Mouse (Mus musculus): ENCODE results near the gene Ccdc71. TPM values are rescaled to one million over a fixed set of nuclear protein-coding genes. Genes with fewer than 3 reads are reported as not detected.

Ccdc71 gene
- total and polyA plus RNA-seq, 3 experiments, result 14.5 to 33.0 (median 16.1) TPM

DNA sequence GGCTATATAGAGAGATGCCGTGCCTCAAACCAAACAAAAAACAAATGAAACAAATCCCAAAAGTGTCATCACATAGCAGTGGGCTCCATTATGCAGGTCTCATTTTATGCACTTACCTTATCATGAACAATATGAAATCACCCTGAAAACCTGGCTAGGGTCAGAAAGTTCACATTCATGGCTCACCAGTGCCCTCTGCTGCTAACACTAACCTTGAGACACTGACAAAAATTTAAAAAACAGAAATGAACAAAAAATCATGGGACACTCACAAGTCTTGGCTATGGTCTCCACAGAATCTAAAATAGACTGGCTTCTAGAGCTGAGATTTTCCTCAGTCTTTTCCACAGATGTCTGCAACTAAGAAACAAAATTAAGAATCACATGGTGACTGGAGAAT lies 48.1 kb upstream of the Ccdc71 start (continued):
- TF ChIP-seq TBP (conservative IDR thresholded peaks at IDR 0.05; ENCODE audit: low read depth, low read length) (no peak), KAT2A (IDR thresholded peaks at IDR 0.05; ENCODE audit: insufficient replicate concordance, low read length) (no peak), IRF4 (IDR thresholded peaks at IDR 0.05; ENCODE audit: low read depth, low read length) (no peak), JUND (conservative IDR thresholded peaks at IDR 0.05; ENCODE audit: low read depth, low read length) (no peak), SMC3 (IDR thresholded peaks at IDR 0.05; ENCODE audit: low read depth, low read length) (peak; percentile 66), ETS1 (conservative IDR thresholded peaks at IDR 0.05; ENCODE audit: low read depth, low read length) (no peak), CTCF (conservative IDR thresholded peaks at IDR 0.05 in 1 of 2, IDR thresholded peaks at IDR 0.05 in 1 of 2; ENCODE audit: low read depth in 2 of 2, low read length in 2 of 2) (peak in 1 of 2 experiments; percentile 82; a peak in 2 of 4 replicates), NRF1 (IDR thresholded peaks at IDR 0.05; ENCODE audit: low read depth, low read length) (no peak), GABPA (IDR thresholded peaks at IDR 0.05; ENCODE audit: insufficient replicate concordance, low read depth, low read length) (no peak)

DNA sequence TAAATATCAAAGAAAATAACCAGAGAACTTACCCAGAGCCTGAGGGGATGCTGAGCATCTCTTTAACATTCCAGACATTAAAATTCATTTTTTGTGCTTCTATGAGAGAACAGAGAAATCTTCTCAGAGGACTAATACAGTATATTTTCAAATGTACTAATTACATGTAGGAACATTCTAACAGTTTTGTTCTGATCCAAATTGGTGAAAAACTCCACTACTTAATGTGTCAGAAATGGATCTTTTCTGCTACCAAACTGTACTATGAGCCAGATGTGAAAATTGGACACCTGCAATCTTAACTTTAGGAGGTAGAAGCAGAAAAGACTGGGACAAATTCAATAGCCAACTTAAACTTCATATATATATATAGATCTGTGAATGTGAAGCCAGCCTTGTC lies 31.9 kb upstream of the Ccdc71 start, which contains the start of gene Ccdc36:
Gene Ccdc36, minus strand, starts transcription at position 101 of the 400 bp plus-strand sequence.
- Histone ChIP-seq H3K4me2 (ENCODE audit: insufficient read depth, low read depth, poor library complexity, severe bottlenecking) (no peak within 1 kb of the TSS), H3K27ac (ENCODE audit: insufficient read depth, low read depth) (no peak within 1 kb of the TSS), H3K36me3 (replicated peaks in 1 of 2; ENCODE audit: control insufficient read depth in 1 of 2, insufficient read depth in 1 of 2, low read length in 1 of 2) (no peaks in the 10 kb centered on the region), H3K9ac (ENCODE audit: insufficient read depth, low read depth) (no peak within 1 kb of the TSS), H3K4me3 (replicated peaks in 1 of 3; ENCODE audit: low read depth in 2 of 3, low read length in 2 of 3, poor library complexity in 1 of 3) (no peak within 1 kb of the TSS), H3K27me3 (replicated peaks) (no peaks in the 10 kb centered on the region), H3K79me2 (replicated peaks; ENCODE audit: control insufficient read depth, extremely low read depth, insufficient read depth, poor library complexity, severe bottlenecking) (0 out of 2 replicates have a peak, but pooled peaks cover 2% of the 10 kb centered on the region), H3K4me1 (ENCODE audit: control insufficient read depth in 1 of 2, insufficient read depth in 2 of 2) (no peaks in the 10 kb centered on the region), H3K9me3 (replicated peaks; ENCODE audit: low read length) (no peaks in the 10 kb centered on the region)
- in situ Hi-C loops (cut with MboI; ENCODE audit: low pct_ligation_motif_present, low pct_unique_long_range_greater_than_20kb, low sequenced_read_pairs), result no loop called here
- no peak for DNase-seq (ENCODE audit: extremely low read depth)
- TF ChIP-seq JUN (IDR thresholded peaks at IDR 0.05; ENCODE audit: insufficient read depth, low read depth, low read length) (no peak), RCOR1 (conservative IDR thresholded peaks at IDR 0.05; ENCODE audit: low read depth, low read length) (no peak), EP300 (IDR thresholded peaks at IDR 0.05; ENCODE audit: low read length) (no peak)
- dilution Hi-C loops (cut with MboI; ENCODE audit: extremely low pct_ligation_motif_present, extremely low pct_unique_long_range_greater_than_20kb, low sequenced_read_pairs), result no loop called here

DNA sequence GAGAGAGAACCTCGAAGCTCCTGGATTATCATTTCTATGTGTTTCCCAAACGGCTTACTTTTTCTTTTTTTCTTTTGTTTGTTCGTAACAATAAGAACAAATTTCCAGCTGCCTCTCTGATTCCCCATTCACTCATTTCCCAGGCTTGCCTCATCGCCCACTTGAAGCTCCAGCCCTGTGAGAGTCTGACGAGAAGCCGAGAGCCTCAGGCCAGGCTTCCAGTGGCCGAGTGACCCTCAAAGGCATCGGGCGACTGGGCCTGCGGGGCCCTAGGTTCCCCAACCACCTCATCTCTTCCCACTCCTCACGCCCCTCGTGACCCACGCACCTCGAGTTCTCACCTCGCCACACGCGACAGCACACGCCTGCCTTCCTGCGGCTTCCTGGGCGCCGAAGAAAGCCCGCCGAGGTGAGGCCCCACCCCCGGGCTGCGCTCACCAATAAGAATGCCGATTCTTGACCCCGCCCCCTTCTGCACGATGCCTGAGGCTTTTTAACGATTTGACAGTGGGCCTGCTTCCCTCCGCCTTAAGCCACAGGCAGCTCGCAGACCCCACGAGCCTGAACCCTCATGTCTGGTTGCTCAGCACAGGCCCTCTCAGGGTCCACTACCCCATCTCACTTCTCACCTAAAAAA lies 28.8 kb upstream of the Ccdc71 start:
- dilution Hi-C loops (cut with MboI; ENCODE audit: extremely low pct_ligation_motif_present, extremely low pct_unique_long_range_greater_than_20kb, low sequenced_read_pairs), result no loop called here
- Histone ChIP-seq H3K36me3 (replicated peaks in 1 of 2; ENCODE audit: control insufficient read depth in 1 of 2, insufficient read depth in 1 of 2, low read length in 1 of 2) (no peaks in the 10 kb centered on the region), H3K27ac (ENCODE audit: insufficient read depth, low read depth) (no peak overlapping the region), H3K9me3 (replicated peaks; ENCODE audit: low read length) (peaks cover 5% of the 10 kb centered on the region), H3K4me1 (ENCODE audit: control insufficient read depth in 1 of 2, insufficient read depth in 2 of 2) (no peaks in the 10 kb centered on the region), H3K9ac (ENCODE audit: insufficient read depth, low read depth) (no peak overlapping the region), H3K27me3 (replicated peaks) (peaks cover 18% of the 10 kb centered on the region), H3K4me2 (ENCODE audit: insufficient read depth, low read depth, poor library complexity, severe bottlenecking) (no peak overlapping the region), H3K4me3 (replicated peaks in 1 of 3; ENCODE audit: low read depth in 2 of 3, low read length in 2 of 3, poor library complexity in 1 of 3) (no peak overlapping the region), H3K79me2 (replicated peaks; ENCODE audit: control insufficient read depth, extremely low read depth, insufficient read depth, poor library complexity, severe bottlenecking) (no peaks in the 10 kb centered on the region)
- in situ Hi-C loops (cut with MboI; ENCODE audit: low pct_ligation_motif_present, low pct_unique_long_range_greater_than_20kb, low sequenced_read_pairs), result no loop called here
- TF ChIP-seq SMC3 (IDR thresholded peaks at IDR 0.05; ENCODE audit: low read depth, low read length), result no peak
- TF ChIP-seq ZMIZ1 (IDR thresholded peaks at IDR 0.05; ENCODE audit: low read depth, low read length), result no peak
- TF ChIP-seq RCOR1 (conservative IDR thresholded peaks at IDR 0.05; ENCODE audit: low read depth, low read length), result no peak
- no peak for TF ChIP-seq IRF4 (IDR thresholded peaks at IDR 0.05; ENCODE audit: low read depth, low read length)
- TF ChIP-seq PAX5 (IDR thresholded peaks at IDR 0.05; ENCODE audit: low read length), result no peak
- no peak for TF ChIP-seq CTCF (conservative IDR thresholded peaks at IDR 0.05 in 1 of 2, IDR thresholded peaks at IDR 0.05 in 1 of 2; ENCODE audit: low read depth in 2 of 2, low read length in 2 of 2)
- TF ChIP-seq JUND (conservative IDR thresholded peaks at IDR 0.05; ENCODE audit: low read depth, low read length), result no peak
- TF ChIP-seq E2F4 (IDR thresholded peaks at IDR 0.05; ENCODE audit: insufficient replicate concordance, low read depth, low read length), result no peak
- TF ChIP-seq ELF1 (IDR thresholded peaks at IDR 0.05; ENCODE audit: low read depth, low read length), result no peak
- no peak for TF ChIP-seq POLR2AphosphoS2 (IDR thresholded peaks at IDR 0.05; ENCODE audit: low read depth, low read length)
- TF ChIP-seq TCF12 (IDR thresholded peaks at IDR 0.05; ENCODE audit: low read depth, low read length), result no peak
- TF ChIP-seq MYC (IDR thresholded peaks at IDR 0.05; ENCODE audit: low read depth, low read length), result no peak
- TF ChIP-seq MEF2A (IDR thresholded peaks at IDR 0.05; ENCODE audit: borderline replicate concordance, low read depth, low read length), result no peak
- TF ChIP-seq USF1 (IDR thresholded peaks at IDR 0.05; ENCODE audit: low read depth, low read length), result no peak
- no peak for TF ChIP-seq JUN (IDR thresholded peaks at IDR 0.05; ENCODE audit: insufficient read depth, low read depth, low read length)
- no peak for TF ChIP-seq CHD1 (IDR thresholded peaks at IDR 0.05; ENCODE audit: low read depth, low read length)
- no peak for TF ChIP-seq NELFE (IDR thresholded peaks at IDR 0.05; ENCODE audit: low read depth, low read length)
- TF ChIP-seq UBTF (IDR thresholded peaks at IDR 0.05; ENCODE audit: low read depth, low read length), result no peak
- no peak for TF ChIP-seq ETS1 (conservative IDR thresholded peaks at IDR 0.05; ENCODE audit: low read depth, low read length)
- no peak for TF ChIP-seq ZKSCAN1 (IDR thresholded peaks at IDR 0.05; ENCODE audit: borderline replicate concordance, low read depth, low read length)
- no peak for DNase-seq (ENCODE audit: extremely low read depth)
